Mouse (Mus musculus) myocyte (in vitro differentiated cells): ENCODE measurements at regions not wholly inside any gene's neighbourhood (a gene's known extent, or its start where the extent isn't known, plus 50 kb on each side); places are given as distances from the start of the nearest gene placed in this dataset.

Experiments
- MYOG ChIP-seq, 3 experiments: IDR thresholded peaks; one replicate each; pipeline ENCODE4 v1.6.1; 2011; ENCODE audit warnings: control low read depth in 2 of 3, low read depth in 2 of 3, mild to moderate bottlenecking in 2 of 3; ENCODE audit not compliant: insufficient read length in 2 of 3, control insufficient read depth in 1 of 3, insufficient read depth in 1 of 3
- POLR2A ChIP-seq: IDR thresholded peaks from one replicate; pipeline ENCODE4 v1.6.1; 2011; ENCODE audit warnings: low read depth, mild to moderate bottlenecking, control low read depth, moderate library complexity; ENCODE audit not compliant: insufficient read length

DNA sequence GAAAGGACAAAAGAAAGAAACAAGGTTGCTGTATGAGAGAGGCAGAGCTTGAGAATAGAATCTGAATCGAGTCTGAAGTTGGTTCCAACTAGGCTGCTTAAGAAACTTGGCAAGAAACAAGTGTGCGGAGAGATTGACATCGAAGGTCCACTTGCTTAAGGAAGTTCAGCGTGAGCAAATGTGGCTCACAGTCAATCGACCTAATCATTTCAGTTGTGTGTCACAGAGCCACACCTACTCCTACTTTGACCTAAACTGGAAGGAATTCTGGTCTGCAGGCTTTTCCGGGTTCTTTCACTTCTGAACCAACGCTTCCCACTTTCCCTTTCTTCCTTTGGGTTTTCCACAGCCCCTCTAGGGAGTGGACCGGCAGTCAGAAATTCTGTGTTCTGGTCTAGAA lies 313.8 kb upstream of the Ubash3b start:
- TF ChIP-seq POLR2A (no peak), MYOG (IDR thresholded peaks at IDR 0.05; ENCODE audit: control insufficient read depth in 1 of 3, insufficient read depth in 1 of 3, insufficient read length in 2 of 3, low read depth in 2 of 3) (no peak)
